Mouse (Mus musculus): ENCODE results near the gene Pdcd1. TPM values are rescaled to one million over a fixed set of nuclear protein-coding genes. Genes with fewer than 3 reads are reported as not detected.

Gene Pdcd1
- 0.44 and 0.82 TPM in 2 replicates for polyA plus RNA-seq (2012; ENCODE audit: low replicate concordance)

GRCm38 (mm10) chr1:94052373-94052772, at the start of gene Pdcd1:
Pdcd1 (minus strand) TSS chr1:94052553.

GRCm38 (mm10) chr1:94020151-94020550, 32.2 kb downstream of the Pdcd1 start, which contains the start of gene Neu4:
Neu4 (plus strand) TSS chr1:94020451.

GRCm38 (mm10) chr1:93990209-93990608, 62.1 kb downstream of the Pdcd1 start, which contains the start of gene Gal3st2c:
Gal3st2c (plus strand) TSS chr1:93990509.

Other genes with a start within 250 kb of the Pdcd1 start
- gene Ing5, start 248.6 kb downstream of the Pdcd1 start, polyA plus RNA-seq (2012; ENCODE audit: low replicate concordance) = 0.60 and 3.5 TPM in 2 replicates
- gene D2hgdh, start 227.6 kb downstream of the Pdcd1 start, polyA plus RNA-seq (2012; ENCODE audit: low replicate concordance) = 1.4 and 2.2 TPM in 2 replicates
- 0.09 TPM in 1 of 2 replicates, not detected in the other for gene Gal3st2, start 191.2 kb downstream of the Pdcd1 start, polyA plus RNA-seq (2012; ENCODE audit: low replicate concordance)
- gene Gal3st2b, start 134.2 kb downstream of the Pdcd1 start, polyA plus RNA-seq (2012; ENCODE audit: low replicate concordance) = not detected in 2 replicates
- not detected in 2 replicates for gene Gal3st2c, start 62.0 kb downstream of the Pdcd1 start, polyA plus RNA-seq (2012; ENCODE audit: low replicate concordance)
- gene Neu4, start 32.1 kb downstream of the Pdcd1 start, polyA plus RNA-seq (2012; ENCODE audit: low replicate concordance) = not detected in 2 replicates

All from leukemia stem cell, adult 10-12 weeks (primary cell).